Mouse (Mus musculus): ENCODE measurements around the gene Nap1l1.

DNA sequence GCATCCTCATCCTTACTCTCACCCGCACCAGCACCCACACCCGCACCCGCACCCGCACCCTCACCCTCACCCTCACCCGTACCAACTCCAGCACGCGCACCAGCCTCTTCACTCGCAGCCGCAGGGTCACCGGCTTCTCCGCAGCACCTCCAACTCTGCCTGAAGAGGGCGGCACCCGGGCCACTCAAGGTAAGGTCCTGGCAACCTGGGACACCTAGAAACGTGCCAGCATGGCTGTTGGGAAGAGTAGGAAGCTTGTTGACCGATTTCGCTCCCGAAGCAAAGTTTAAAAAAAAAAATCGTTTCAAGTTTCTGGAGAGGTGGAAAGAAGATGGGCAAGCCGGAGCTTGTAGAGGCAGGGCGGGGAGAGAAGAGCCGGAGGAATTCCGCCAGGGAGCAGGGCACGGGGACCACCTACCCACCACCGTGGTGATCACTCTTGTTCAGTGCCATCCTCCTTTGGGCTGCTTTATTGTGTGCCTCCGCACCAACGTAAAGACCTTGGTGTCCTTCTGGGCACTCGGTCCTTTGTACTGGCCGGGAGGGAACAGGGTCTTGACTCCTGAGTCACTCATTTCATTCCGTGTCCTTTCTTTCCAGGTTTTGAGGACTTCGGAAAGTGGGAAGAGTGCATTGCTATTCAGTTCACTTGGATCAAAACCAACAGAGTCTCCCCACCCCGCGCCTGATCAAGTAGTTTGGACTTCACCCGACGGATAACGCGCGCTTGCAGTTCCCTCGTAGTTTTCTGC, 34.6 kb downstream of the Nap1l1 start:
- TF ChIP-seq CTCF (IDR thresholded peaks at IDR 0.05; ENCODE audit: low read depth) (peak; percentile 51), EP300 (IDR thresholded peaks at IDR 0.05; ENCODE audit: low read depth) (no peak)

Measured in liver, embryonic 14.5 days (tissue).